Mouse (Mus musculus): ENCODE results near the gene Acp6.

Acp6 gene

GRCm38 (mm10) chr3:97196571-97196970 is 38.0 kb downstream of the Acp6 start:
- no peak for DNase-seq (ENCODE audit: low spot score)

GRCm38 (mm10) chr3:97199261-97199660 is 40.7 kb downstream of the Acp6 start:
- no peak for DNase-seq (ENCODE audit: low spot score)

GRCm38 (mm10) chr3:97201943-97202342 is 43.4 kb downstream of the Acp6 start:
- peak; percentile 66 for DNase-seq (ENCODE audit: low spot score)

GRCm38 (mm10) chr3:97203880-97204279 is 45.3 kb downstream of the Acp6 start:
- DNase-seq (ENCODE audit: low spot score): no peak

GRCm38 (mm10) chr3:97206521-97206920 is 47.9 kb downstream of the Acp6 start:
- no peak for DNase-seq (ENCODE audit: low spot score)

GRCm38 (mm10) chr3:97209351-97209750 is 50.8 kb downstream of the Acp6 start:
- DNase-seq (ENCODE audit: low spot score): no peak

- no peak for DNase-seq (ENCODE audit: low spot score)
Observed at GRCm38 (mm10) chr3:97211177-97211576, 52.6 kb downstream of the Acp6 start.

- no peak for DNase-seq (ENCODE audit: low spot score)
Observed at GRCm38 (mm10) chr3:97213871-97214270, 55.3 kb downstream of the Acp6 start.

GRCm38 (mm10) chr3:97214439-97214838 is 55.9 kb downstream of the Acp6 start:
- DNase-seq (ENCODE audit: low spot score): peak; percentile 89

- no peak for DNase-seq (ENCODE audit: low spot score)
Observed at GRCm38 (mm10) chr3:97215526-97215925, 56.9 kb downstream of the Acp6 start.

- no peak for DNase-seq (ENCODE audit: low spot score)
Observed at GRCm38 (mm10) chr3:97223261-97223660, 64.7 kb downstream of the Acp6 start.

- DNase-seq (ENCODE audit: low spot score): peak; percentile 32
Observed at GRCm38 (mm10) chr3:97225231-97225630, 66.7 kb downstream of the Acp6 start.

GRCm38 (mm10) chr3:97226719-97227118 is 68.1 kb downstream of the Acp6 start:
- peak; percentile 31 for DNase-seq (ENCODE audit: low spot score)
